Mouse (Mus musculus) midbrain, embryonic 12.5 days (tissue): Measurements from ENCODE around the gene Ptprc. TPM values are rescaled to one million over a fixed set of nuclear protein-coding genes. Genes with fewer than 3 reads are reported as not detected.

Experiments used
- ATAC-seq: fragments of 200-750 bp; cut with Nextera tagmentation; 2 replicates; pipeline ENCODE4 v1.8.0; 2017; ENCODE audit warnings: low read depth, moderate TSS enrichment, moderate library complexity; ENCODE audit not compliant: low FRiP score
- H3K27ac ChIP-seq: fragments of 300-500 bp; sonication (generic); replicated peaks from 2 replicates; pipeline ENCODE4 v1.5.1; 2016; ENCODE audit warnings: mild to moderate bottlenecking
- H3K27me3 ChIP-seq: fragments of 300-500 bp; sonication (generic); 2 replicates; pipeline ENCODE4 v1.6.1; 2016; ENCODE audit warnings: mild to moderate bottlenecking
- H3K36me3 ChIP-seq: fragments of 300-500 bp; sonication (generic); 2 replicates; pipeline ENCODE4 v1.6.1; 2016
- H3K4me1 ChIP-seq: fragments of 300-500 bp; sonication (generic); 2 replicates; pipeline ENCODE4 v1.6.1; 2016
- H3K4me2 ChIP-seq: fragments of 300-500 bp; sonication (generic); replicated peaks from 2 replicates; pipeline ENCODE4 v1.6.1; 2016; ENCODE audit warnings: mild to moderate bottlenecking, moderate library complexity
- H3K4me3 ChIP-seq: fragments of 300-500 bp; sonication (generic); 2 replicates; pipeline ENCODE4 v1.5.1; 2016; ENCODE audit warnings: mild to moderate bottlenecking
- H3K9ac ChIP-seq: fragments of 300-500 bp; sonication (generic); replicated peaks from 2 replicates; pipeline ENCODE4 v1.6.1; 2016; ENCODE audit warnings: mild to moderate bottlenecking, moderate library complexity
- H3K9me3 ChIP-seq: fragments of 300-500 bp; sonication (generic); 2 replicates; pipeline ENCODE4 v1.6.1; 2016; ENCODE audit warnings: mild to moderate bottlenecking
- WGBS: fragments of 180-500 bp; shearing (Covaris S2); methylation state at CpG from one replicate; pipeline ENCODE4 v1.1.7; 2016; 5-methylcytosine and 5-hydroxymethylcytosine counted together
- polyA plus RNA-seq: library from polyadenylated mRNA; unstranded; fragments of >200 nt; fragmentation: Nextera tagmentation; extraction: Ambion mirVana; gene quantifications from 2 replicates; pipeline ENCODE4 v1.2.1, GENCODE M21; 2016

Gene Ptprc
- polyA plus RNA-seq, 1 experiment from 2014 or later, result 1.2 TPM

DNA sequence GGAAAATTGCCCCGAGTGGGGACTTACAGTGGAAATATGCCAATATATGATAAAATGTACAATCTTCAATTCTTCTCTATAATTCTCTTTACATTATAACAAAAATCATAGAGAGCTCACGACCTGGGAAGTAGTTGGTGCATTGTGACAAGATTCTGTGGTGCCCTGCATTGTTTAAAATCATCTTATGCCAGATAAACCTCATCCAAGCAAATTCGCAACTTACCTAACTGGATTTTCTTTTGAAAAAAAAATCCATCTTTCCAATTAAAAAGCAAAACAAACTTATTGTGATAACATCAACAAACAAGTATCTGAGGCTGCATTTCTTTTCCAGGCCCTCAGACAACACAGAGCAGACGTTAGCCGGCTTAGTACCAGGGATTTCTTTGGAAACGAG is 1.8 kb downstream of the Ptprc start:
- Histone ChIP-seq H3K4me2 (no peak overlapping the region), H3K4me3 (no peak overlapping the region), H3K9ac (no peak overlapping the region), H3K36me3 (no peaks in the 10 kb centered on the region), H3K27me3 (no peaks in the 10 kb centered on the region), H3K4me1 (no peaks in the 10 kb centered on the region), H3K27ac (no peak overlapping the region), H3K9me3 (no peaks in the 10 kb centered on the region)
- WGBS, result 87% methylated on average over 6 of the region's 6 CpGs
- no peak for ATAC-seq

DNA sequence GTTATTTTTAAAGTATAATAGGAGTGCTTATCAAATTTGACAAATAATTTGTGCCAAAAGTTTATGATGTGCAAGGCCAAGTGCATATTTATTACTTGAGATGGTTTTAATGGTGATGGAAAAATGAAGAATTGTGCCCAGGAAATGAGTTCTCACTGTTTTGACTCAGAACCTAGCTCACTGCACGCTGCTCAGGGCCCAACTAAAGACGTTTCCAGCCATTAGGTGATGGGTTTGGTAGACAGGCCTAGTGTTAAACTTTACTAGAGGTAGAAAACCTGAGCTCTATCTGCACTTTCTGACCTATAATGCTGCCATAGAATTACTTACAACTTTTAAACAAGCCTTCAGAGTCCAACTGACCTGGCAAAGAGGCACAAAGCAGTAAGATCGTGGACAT is 3.0 kb downstream of the Ptprc start:
- Histone ChIP-seq H3K9ac (no peak overlapping the region), H3K27ac (no peak overlapping the region), H3K27me3 (no peaks in the 10 kb centered on the region), H3K4me1 (no peaks in the 10 kb centered on the region), H3K9me3 (no peaks in the 10 kb centered on the region), H3K4me2 (no peak overlapping the region), H3K4me3 (no peak overlapping the region), H3K36me3 (no peaks in the 10 kb centered on the region)
- ATAC-seq, result no peak
- WGBS, result 84% methylated on average over 3 of the region's 3 CpGs

DNA sequence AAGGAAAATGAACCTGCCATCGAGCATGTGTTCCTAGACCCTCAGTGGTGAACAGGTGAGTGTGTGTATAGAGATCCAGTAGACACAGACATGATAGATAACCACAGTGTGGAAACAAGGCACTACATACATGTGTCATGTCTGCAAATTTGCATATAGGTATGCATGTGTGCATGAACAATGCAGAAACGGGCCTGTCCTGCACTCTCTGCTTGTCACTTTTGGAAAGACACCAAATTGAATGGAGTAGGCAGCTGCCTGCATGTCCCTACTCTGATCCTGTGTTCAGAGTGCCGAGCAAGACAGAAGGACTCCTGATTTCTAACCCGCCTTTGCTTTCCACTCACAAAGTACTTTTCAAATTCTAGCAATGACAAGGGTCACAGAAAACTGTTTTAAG is 3.4 kb downstream of the Ptprc start:
- Histone ChIP-seq H3K27ac (no peak overlapping the region), H3K9me3 (no peaks in the 10 kb centered on the region), H3K4me1 (no peaks in the 10 kb centered on the region), H3K9ac (no peak overlapping the region), H3K27me3 (no peaks in the 10 kb centered on the region), H3K36me3 (no peaks in the 10 kb centered on the region), H3K4me2 (no peak overlapping the region), H3K4me3 (no peak overlapping the region)
- WGBS, result 89% methylated on average over 4 of the region's 4 CpGs
- ATAC-seq, result no peak

GRCm38 (mm10) chr1:138166233-138166771 is 9.2 kb downstream of the Ptprc start:
- Histone ChIP-seq H3K27me3 (no peaks in the 10 kb centered on the region), H3K36me3 (no peaks in the 10 kb centered on the region), H3K4me1 (no peaks in the 10 kb centered on the region), H3K4me2 (no peak overlapping the region), H3K9me3 (no peaks in the 10 kb centered on the region), H3K4me3 (no peak overlapping the region), H3K27ac (no peak overlapping the region), H3K9ac (no peak overlapping the region)
- 79% methylated on average over 5 of the region's 5 CpGs for whole genome bisulfite sequencing
- ATAC-seq, result no peak

DNA sequence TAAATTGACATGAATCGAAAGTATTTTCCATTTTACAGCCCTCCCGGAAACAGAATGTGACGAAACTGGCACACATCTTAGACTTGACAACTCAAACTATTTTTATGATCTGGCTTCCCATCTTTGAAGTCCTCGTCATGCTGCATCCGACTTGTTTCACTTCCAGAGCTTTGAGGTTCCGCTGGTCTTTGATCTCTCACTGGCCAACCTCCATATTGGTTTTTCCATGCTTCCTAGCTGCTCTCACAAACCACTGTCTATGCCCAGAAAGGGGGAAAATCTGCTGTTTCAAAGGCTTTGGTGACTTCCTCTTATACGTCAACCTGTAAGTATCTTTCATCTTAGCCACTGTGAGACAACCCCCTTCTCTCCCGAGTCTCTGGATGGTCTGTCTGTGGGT is 12.9 kb downstream of the Ptprc start:
- Histone ChIP-seq H3K4me3 (no peak overlapping the region), H3K4me2 (no peak overlapping the region), H3K27ac (no peak overlapping the region), H3K36me3 (no peaks in the 10 kb centered on the region), H3K27me3 (no peaks in the 10 kb centered on the region), H3K9me3 (no peaks in the 10 kb centered on the region), H3K9ac (no peak overlapping the region), H3K4me1 (no peaks in the 10 kb centered on the region)
- WGBS, result 92% methylated on average over 8 of the region's 8 CpGs
- no peak for ATAC-seq

- Histone ChIP-seq H3K4me2 (no peak overlapping the region), H3K9me3 (no peaks in the 10 kb centered on the region), H3K27me3 (no peaks in the 10 kb centered on the region), H3K36me3 (no peaks in the 10 kb centered on the region), H3K9ac (no peak overlapping the region), H3K4me1 (no peaks in the 10 kb centered on the region), H3K4me3 (no peak overlapping the region), H3K27ac (no peak overlapping the region)
- 81% methylated on average over 2 of the region's 2 CpGs for WGBS
- no peak for ATAC-seq
Measured at GRCm38 (mm10) chr1:138158921-138159320, 16.6 kb downstream of the Ptprc start.

DNA sequence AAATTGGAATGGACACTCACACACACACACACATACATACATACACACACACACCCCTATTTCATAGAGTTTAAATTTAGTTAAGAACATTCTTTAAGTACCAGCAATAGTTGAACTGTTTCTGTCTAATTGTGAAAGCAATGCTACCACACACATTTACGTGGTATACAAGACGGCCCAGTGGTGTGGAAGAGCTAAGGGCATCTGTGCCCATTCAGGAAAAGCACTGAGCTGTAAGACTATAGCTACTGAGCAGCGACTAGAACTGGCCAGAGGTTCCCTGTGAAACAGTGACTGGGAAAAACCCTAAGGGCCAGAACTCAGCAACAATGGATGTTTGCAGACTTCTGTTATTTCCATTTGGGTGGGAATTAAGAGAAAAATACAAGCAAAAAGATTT is 17.3 kb downstream of the Ptprc start:
- ATAC-seq, result no peak
- 34% methylated on average over 3 of the region's 3 CpGs for WGBS
- Histone ChIP-seq H3K4me1 (no peaks in the 10 kb centered on the region), H3K9me3 (no peaks in the 10 kb centered on the region), H3K9ac (no peak overlapping the region), H3K27me3 (no peaks in the 10 kb centered on the region), H3K36me3 (no peaks in the 10 kb centered on the region), H3K4me3 (no peak overlapping the region), H3K4me2 (no peak overlapping the region), H3K27ac (no peak overlapping the region)

DNA sequence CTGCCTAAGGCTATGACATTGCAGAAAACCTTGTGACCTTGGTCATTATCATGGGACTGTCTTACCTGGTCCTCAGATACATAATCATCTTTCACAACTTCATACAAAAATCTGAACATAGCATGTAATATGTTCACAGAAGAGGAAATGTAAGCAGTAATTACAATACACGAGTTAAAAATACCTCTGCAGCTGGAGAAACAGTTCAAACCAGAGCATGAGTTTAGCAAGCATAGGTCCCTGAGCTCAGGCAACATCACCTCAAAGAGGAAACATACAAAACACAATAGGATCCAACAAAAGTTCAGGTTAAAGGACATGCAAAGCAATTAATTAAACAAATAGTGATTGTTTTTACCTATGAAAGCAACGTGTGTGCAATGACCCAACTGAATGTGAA is 17.8 kb downstream of the Ptprc start:
- no peaks in the 10 kb centered on the region for H3K27me3 ChIP-seq
- H3K27ac ChIP-seq, result no peak overlapping the region
- H3K4me2 ChIP-seq, result no peak overlapping the region
- H3K9ac ChIP-seq, result no peak overlapping the region
- no peaks in the 10 kb centered on the region for H3K4me1 ChIP-seq
- WGBS, result 74% methylated on average over 2 of the region's 2 CpGs
- no peaks in the 10 kb centered on the region for H3K9me3 ChIP-seq
- H3K4me3 ChIP-seq, result no peak overlapping the region
- no peak for ATAC-seq
- no peaks in the 10 kb centered on the region for H3K36me3 ChIP-seq

- Histone ChIP-seq H3K9me3 (no peaks in the 10 kb centered on the region), H3K27ac (no peak overlapping the region), H3K27me3 (no peaks in the 10 kb centered on the region), H3K4me1 (no peaks in the 10 kb centered on the region), H3K9ac (no peak overlapping the region), H3K36me3 (no peaks in the 10 kb centered on the region), H3K4me2 (no peak overlapping the region), H3K4me3 (no peak overlapping the region)
- no peak for ATAC-seq
- 89% methylated on average over 3 of the region's 3 CpGs for WGBS
Measured at GRCm38 (mm10) chr1:138157008-138157407, 18.5 kb downstream of the Ptprc start.

DNA sequence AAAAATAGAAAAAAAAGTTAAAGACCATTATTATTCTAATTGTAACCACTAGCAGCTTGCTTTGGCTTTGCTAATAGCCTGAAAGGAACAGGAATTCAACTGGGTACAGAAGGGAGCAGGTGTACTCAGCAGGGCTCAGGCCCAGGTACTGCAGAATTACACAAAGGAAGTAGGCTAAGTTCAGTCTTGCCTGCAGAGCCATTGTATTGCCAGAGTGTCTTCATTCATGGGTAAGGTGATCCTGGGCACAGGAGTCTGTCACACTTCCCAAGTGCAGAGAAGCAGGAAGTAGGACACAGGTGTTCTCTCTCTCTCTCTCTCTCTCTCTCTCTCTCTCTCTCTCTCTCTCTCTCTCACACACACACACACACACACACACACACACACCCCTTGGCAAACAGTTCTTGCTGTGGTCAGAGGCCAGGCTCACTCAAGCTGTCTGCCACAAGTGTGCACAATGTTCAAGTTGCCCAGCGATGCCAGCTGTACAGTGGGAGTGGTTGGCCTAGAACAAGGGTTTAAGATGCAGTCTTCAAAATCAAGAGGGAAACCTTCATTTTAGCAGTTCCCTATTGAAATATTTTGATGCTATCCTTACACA is 21.2 kb downstream of the Ptprc start:
- Histone ChIP-seq H3K27ac (no peak overlapping the region), H3K4me3 (no peak overlapping the region), H3K27me3 (no peaks in the 10 kb centered on the region), H3K4me2 (no peak overlapping the region), H3K9ac (no peak overlapping the region), H3K36me3 (no peaks in the 10 kb centered on the region), H3K4me1 (no peaks in the 10 kb centered on the region), H3K9me3 (no peaks in the 10 kb centered on the region)
- ATAC-seq, result no peak
- WGBS, result 63% methylated on average over 1 of the region's 1 CpGs

DNA sequence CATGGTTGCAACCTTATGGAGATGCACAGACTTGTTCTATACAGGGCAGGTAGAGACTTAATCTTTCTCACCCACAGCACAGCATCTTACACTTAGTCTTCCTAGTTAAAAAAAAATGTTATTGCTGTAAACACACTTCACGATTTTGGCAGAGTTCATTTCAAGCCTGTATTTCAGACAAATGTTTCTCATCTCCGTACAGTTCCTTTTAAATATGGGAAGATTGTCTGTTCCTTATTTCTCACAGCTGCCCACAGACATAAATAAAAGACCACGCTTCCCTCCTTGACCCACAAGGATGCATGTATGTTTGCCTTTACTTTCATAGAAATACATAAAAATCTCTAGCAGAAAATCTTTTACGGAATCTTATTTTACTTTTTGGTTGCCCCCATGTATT is 22.4 kb downstream of the Ptprc start:
- no peaks in the 10 kb centered on the region for H3K36me3 ChIP-seq
- H3K27ac ChIP-seq, result no peak overlapping the region
- ATAC-seq, result no peak
- H3K4me2 ChIP-seq, result no peak overlapping the region
- no peaks in the 10 kb centered on the region for H3K27me3 ChIP-seq
- H3K9ac ChIP-seq, result no peak overlapping the region
- no peak overlapping the region for H3K4me3 ChIP-seq
- H3K4me1 ChIP-seq, result no peaks in the 10 kb centered on the region
- H3K9me3 ChIP-seq, result no peaks in the 10 kb centered on the region
- WGBS, result 91% methylated on average over 4 of the region's 4 CpGs

GRCm38 (mm10) chr1:138148844-138149243 is 26.7 kb downstream of the Ptprc start:
- ATAC-seq, result no peak
- 75% methylated on average over 4 of the region's 4 CpGs for WGBS
- no peaks in the 10 kb centered on the region for H3K36me3 ChIP-seq

DNA sequence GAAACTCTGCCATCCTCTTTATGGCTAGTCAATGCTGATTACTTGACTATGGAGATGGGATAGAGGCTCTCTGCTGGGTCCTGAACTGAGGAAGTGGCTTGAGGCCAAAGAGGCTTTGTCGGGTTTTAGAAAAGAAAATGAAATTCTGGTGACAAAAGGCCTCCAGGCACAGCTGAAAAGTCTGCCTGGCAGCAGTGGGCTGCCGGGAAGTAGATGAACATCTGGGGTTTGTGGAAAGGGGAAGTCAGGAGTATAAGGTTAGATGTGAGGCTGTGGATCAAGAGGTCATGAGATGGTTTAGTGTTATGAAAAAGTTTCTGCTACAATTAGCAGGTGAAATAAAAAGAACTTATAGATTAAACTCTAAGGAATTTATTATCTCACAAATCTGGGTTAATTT is 29.9 kb downstream of the Ptprc start:
- H3K4me3 ChIP-seq, result no peak overlapping the region
- H3K36me3 ChIP-seq, result no peaks in the 10 kb centered on the region
- H3K27me3 ChIP-seq, result no peaks in the 10 kb centered on the region
- WGBS, result 22% methylated on average over 2 of the region's 2 CpGs
- no peaks in the 10 kb centered on the region for H3K9me3 ChIP-seq
- no peak overlapping the region for H3K9ac ChIP-seq
- no peak overlapping the region for H3K27ac ChIP-seq
- no peak overlapping the region for H3K4me2 ChIP-seq
- ATAC-seq, result no peak
- H3K4me1 ChIP-seq, result 0 out of 2 replicates have a peak, but pooled peaks cover 3% of the 10 kb centered on the region

More at GRCm38 (mm10) chr1:138148844-138149243, 26.7 kb downstream of the Ptprc start:
- H3K9ac ChIP-seq, result no peak overlapping the region
- no peak overlapping the region for H3K4me3 ChIP-seq
- H3K4me2 ChIP-seq, result no peak overlapping the region
- 0 out of 2 replicates have a peak, but pooled peaks cover 3% of the 10 kb centered on the region for H3K4me1 ChIP-seq
- no peak overlapping the region for H3K27ac ChIP-seq
- H3K9me3 ChIP-seq, result no peaks in the 10 kb centered on the region
- no peaks in the 10 kb centered on the region for H3K27me3 ChIP-seq
